Mouse (Mus musculus) cerebral cortex, adult 2 months (tissue): ENCODE results near the gene Cbr1.

Source experiments
- WGBS: fragments of 180-500 bp; shearing (Covaris S2); methylation state at CpG from one replicate; pipeline ENCODE4 v1.1.7; 2018; 5-methylcytosine and 5-hydroxymethylcytosine counted together

Gene Cbr1

GRCm38 (mm10) chr16:93605553-93605952, at the start of gene Cbr1:
Cbr1 (plus strand) TSS chr16:93605853.
- 72% methylated on average over 4 of the region's 4 CpGs for WGBS

- 61% methylated on average over 8 of the region's 8 CpGs for WGBS
Observed at GRCm38 (mm10) chr16:93557646-93558045, 48.0 kb upstream of the Cbr1 start.

- WGBS: 58% methylated on average over 12 of the region's 12 CpGs
Observed at GRCm38 (mm10) chr16:93558499-93558898, 47.2 kb upstream of the Cbr1 start.

GRCm38 (mm10) chr16:93572383-93572782, 33.3 kb upstream of the Cbr1 start:
- 95% methylated on average over 6 of the region's 6 CpGs for WGBS

- 99% methylated on average over 5 of the region's 5 CpGs for WGBS
Observed at GRCm38 (mm10) chr16:93573434-93573833, 32.2 kb upstream of the Cbr1 start.

- 53% methylated on average over 18 of the region's 18 CpGs for WGBS
Observed at GRCm38 (mm10) chr16:93574521-93575191, 31.0 kb upstream of the Cbr1 start.

GRCm38 (mm10) chr16:93575574-93575973, 30.1 kb upstream of the Cbr1 start:
- 82% methylated on average over 5 of the region's 5 CpGs for WGBS

- 34% methylated on average over 14 of the region's 14 CpGs for WGBS
Observed at GRCm38 (mm10) chr16:93576412-93577082, 29.1 kb upstream of the Cbr1 start.

GRCm38 (mm10) chr16:93578346-93579005, 27.2 kb upstream of the Cbr1 start:
- 93% methylated on average over 8 of the region's 8 CpGs for WGBS

- WGBS: 84% methylated on average over 6 of the region's 6 CpGs
Observed at GRCm38 (mm10) chr16:93581125-93581524, 24.5 kb upstream of the Cbr1 start.

GRCm38 (mm10) chr16:93584976-93585702, 20.5 kb upstream of the Cbr1 start:
- 81% methylated on average over 24 of the region's 24 CpGs for WGBS

- WGBS: 87% methylated on average over 9 of the region's 9 CpGs
Observed at GRCm38 (mm10) chr16:93585703-93586205, 19.9 kb upstream of the Cbr1 start.

GRCm38 (mm10) chr16:93586382-93586781, 19.3 kb upstream of the Cbr1 start:
- 71% methylated on average over 8 of the region's 8 CpGs for WGBS

- 62% methylated on average over 4 of the region's 4 CpGs for WGBS
Observed at GRCm38 (mm10) chr16:93588281-93588680, 17.4 kb upstream of the Cbr1 start.

GRCm38 (mm10) chr16:93590915-93591314, 14.7 kb upstream of the Cbr1 start:
- 96% methylated on average over 15 of the region's 15 CpGs for WGBS

- 92% methylated on average over 20 of the region's 20 CpGs for WGBS
Observed at GRCm38 (mm10) chr16:93591450-93592430, 13.9 kb upstream of the Cbr1 start.

GRCm38 (mm10) chr16:93592711-93593110, 12.9 kb upstream of the Cbr1 start:
- 99% methylated on average over 3 of the region's 3 CpGs for WGBS

- 94% methylated on average over 8 of the region's 8 CpGs for WGBS
Observed at GRCm38 (mm10) chr16:93593406-93593805, 12.2 kb upstream of the Cbr1 start.

GRCm38 (mm10) chr16:93594448-93594847, 11.2 kb upstream of the Cbr1 start:
- 95% methylated on average over 10 of the region's 10 CpGs for WGBS

GRCm38 (mm10) chr16:93595766-93596165, 9.9 kb upstream of the Cbr1 start:
- WGBS: 92% methylated on average over 5 of the region's 5 CpGs

- WGBS: 94% methylated on average over 7 of the region's 7 CpGs
Observed at GRCm38 (mm10) chr16:93596807-93597206, 8.8 kb upstream of the Cbr1 start.
